Mouse (Mus musculus) frontal cortex, adult 2 months (tissue): Measurements from ENCODE around the gene Coro2b. TPM values are rescaled to one million over a fixed set of nuclear protein-coding genes. Genes with fewer than 3 reads are reported as not detected.

ENCODE experiments used
- DNase-seq, 2 experiments: peaks; one replicate each; pipeline ENCODE4 v3.0.0; 2022; ENCODE audit warnings: low spot score in 1 of 2; ENCODE audit errors: extremely low spot score in 1 of 2
- polyA plus RNA-seq: library from polyadenylated mRNA; depleted of rRNA; stranded (reverse); fragments of >200 nt; gene quantifications from 2 replicates; pipeline ENCODE4 v1.2.3, GENCODE M21; 2012

The Coro2b gene
- polyA plus RNA-seq, 1 experiment, result 97.7 TPM

- no peak for DNase-seq
Observed at GRCm38 (mm10) chr9:62480898-62481642, 55.8 kb downstream of the Coro2b start.

- DNase-seq, result no peak
Observed at GRCm38 (mm10) chr9:62480149-62480548, 56.7 kb downstream of the Coro2b start.

GRCm38 (mm10) chr9:62476782-62477487, 59.9 kb downstream of the Coro2b start:
- DNase-seq, result peak; percentile 82 to 91

GRCm38 (mm10) chr9:62474206-62474605, 62.6 kb downstream of the Coro2b start:
- no peak for DNase-seq

GRCm38 (mm10) chr9:62471541-62472189, 65.2 kb downstream of the Coro2b start:
- no peak for DNase-seq

GRCm38 (mm10) chr9:62471041-62471440, 65.8 kb downstream of the Coro2b start:
- DNase-seq, result no peak

- peak; percentile 73 to 92 for DNase-seq
Observed at GRCm38 (mm10) chr9:62470398-62470797, 66.4 kb downstream of the Coro2b start.

GRCm38 (mm10) chr9:62469696-62470095, 67.1 kb downstream of the Coro2b start:
- DNase-seq, result no peak

- DNase-seq, result no peak
Observed at GRCm38 (mm10) chr9:62469143-62469542, 67.7 kb downstream of the Coro2b start.

GRCm38 (mm10) chr9:62467413-62467784, 69.4 kb downstream of the Coro2b start:
- no peak for DNase-seq

- DNase-seq, result no peak
Observed at GRCm38 (mm10) chr9:62466742-62467412, 70.0 kb downstream of the Coro2b start.

- DNase-seq, result no peak
Observed at GRCm38 (mm10) chr9:62466053-62466452, 70.8 kb downstream of the Coro2b start.

- no peak for DNase-seq
Observed at GRCm38 (mm10) chr9:62464727-62465126, 72.1 kb downstream of the Coro2b start.

GRCm38 (mm10) chr9:62461766-62462165, 75.1 kb downstream of the Coro2b start:
- no peak for DNase-seq

- DNase-seq, result no peak
Observed at GRCm38 (mm10) chr9:62461095-62461494, 75.7 kb downstream of the Coro2b start.

GRCm38 (mm10) chr9:62460086-62460485, 76.8 kb downstream of the Coro2b start:
- DNase-seq, result no peak

- DNase-seq, result no peak
Observed at GRCm38 (mm10) chr9:62458457-62458856, 78.4 kb downstream of the Coro2b start.

- peak in 1 of 2 experiments; percentile 54 for DNase-seq
Observed at GRCm38 (mm10) chr9:62456015-62456414, 80.8 kb downstream of the Coro2b start.

- no peak for DNase-seq
Observed at GRCm38 (mm10) chr9:62455210-62455969, 81.5 kb downstream of the Coro2b start.

GRCm38 (mm10) chr9:62452373-62452993, 84.4 kb downstream of the Coro2b start:
- DNase-seq, result no peak
